Mouse (Mus musculus): ENCODE measurements around the gene Tmigd3. TPM values are rescaled to one million over a fixed set of nuclear protein-coding genes. Genes with fewer than 3 reads are reported as not detected.

Gene Tmigd3
- total and polyA plus RNA-seq, 3 experiments: 0.05 to 5.5 TPM; not detected in 1

DNA sequence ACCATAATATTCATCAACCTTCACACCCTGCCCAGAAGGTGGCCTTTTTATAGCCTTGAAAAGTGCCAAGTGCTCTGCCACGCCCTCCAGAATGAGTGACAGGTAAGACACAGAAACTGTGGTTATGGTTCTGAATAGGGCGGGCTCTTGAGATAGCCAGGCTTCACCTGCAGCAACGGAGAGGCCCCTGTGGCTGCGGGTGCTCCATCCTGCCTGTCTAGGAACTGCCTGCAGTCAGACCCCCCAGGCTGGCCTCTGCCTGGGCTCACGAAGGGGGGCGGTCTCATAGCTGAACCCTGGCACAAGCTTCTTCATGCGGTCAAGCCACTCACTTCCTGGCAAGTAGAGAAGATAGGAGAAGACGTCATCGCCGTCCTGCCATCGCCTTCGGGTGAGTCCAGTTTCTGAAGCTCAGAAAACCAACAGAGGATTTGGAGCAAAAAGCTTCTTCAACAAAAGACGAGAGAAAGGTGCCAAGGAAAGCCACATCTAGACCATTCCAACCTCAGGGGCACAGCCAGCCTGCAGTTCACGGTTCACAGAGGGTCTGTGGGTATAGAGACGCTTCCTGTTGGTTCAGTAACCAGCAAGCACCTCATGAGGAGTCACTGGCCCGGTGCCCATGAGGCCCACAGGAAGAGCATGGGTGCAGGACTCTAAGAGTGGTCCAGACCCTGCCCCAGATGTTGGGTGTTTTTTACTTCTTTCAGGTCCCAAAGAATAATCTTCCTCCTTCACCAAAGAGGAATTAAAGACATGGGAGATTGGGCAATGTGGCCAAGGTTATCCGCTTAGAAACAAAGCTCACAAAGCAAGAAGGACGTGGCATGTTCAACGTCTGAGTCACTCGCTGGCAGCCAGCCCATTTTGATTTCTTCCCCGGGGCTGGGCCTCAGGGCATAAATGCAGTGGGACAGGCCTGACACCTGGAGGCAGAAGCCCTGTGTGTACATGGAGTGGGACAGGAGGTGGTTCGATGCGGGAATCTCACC, 24.2 kb downstream of the Tmigd3 start:
- no peak for TF ChIP-seq POLR2AphosphoS5 (IDR thresholded peaks at IDR 0.05; ENCODE audit: insufficient replicate concordance, low read depth, low read length)
- no peak for TF ChIP-seq GATA1 (IDR thresholded peaks at IDR 0.05; ENCODE audit: borderline replicate concordance, low read length)
- TF ChIP-seq CTCF (IDR thresholded peaks at IDR 0.05; ENCODE audit: low read depth, low read length): no peak; the same call in 1 of the 2 replicates
- TF ChIP-seq TAL1 (conservative IDR thresholded peaks at IDR 0.05; ENCODE audit: low read depth, low read length): no peak
- TF ChIP-seq GATA2 (IDR thresholded peaks at IDR 0.05; ENCODE audit: borderline replicate concordance, low read depth, low read length): no peak
- H3K9me3 ChIP-seq (replicated peaks): no peaks in the 10 kb centered on the region
- H3K36me3 ChIP-seq (replicated peaks): no peaks in the 10 kb centered on the region
- no peak overlapping the region; the same call in 1 of the 2 replicates for H3K4me3 ChIP-seq (ENCODE audit: low read depth, low read length)
- H3K27me3 ChIP-seq (ENCODE audit: insufficient read depth, low read length): no peaks in the 10 kb centered on the region; the same call in 1 of the 2 replicates
- DNase-seq (ENCODE audit: low spot score) (peak; percentile 38), ATAC-seq (ENCODE audit: extremely low read depth, insufficient number of reproducible peaks, low FRiP score, poor library complexity, severe bottlenecking) (no peak)
- peaks cover 64% of the 10 kb centered on the region for H3K4me1 ChIP-seq (ENCODE audit: insufficient read depth, low read depth, low read length)

DNA sequence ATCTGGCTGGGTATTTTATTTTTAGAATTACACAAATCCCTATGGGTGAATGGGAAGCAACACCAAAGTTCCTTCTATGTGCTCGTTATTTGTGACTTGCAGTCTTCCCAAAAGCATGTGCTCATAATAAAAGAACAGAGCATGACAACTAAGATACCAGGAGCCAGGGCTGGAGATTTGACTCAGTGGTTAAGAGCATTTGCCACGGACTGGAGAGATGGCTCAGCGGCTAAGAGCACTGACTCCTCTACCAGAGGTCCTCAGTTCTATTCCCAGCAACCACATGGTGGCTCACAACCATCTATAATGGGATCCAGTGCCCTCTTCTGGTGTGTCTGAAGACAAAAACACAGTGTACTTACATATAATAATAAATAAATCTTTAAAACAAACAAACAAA, 26.1 kb downstream of the Tmigd3 start:
- ATAC-seq (ENCODE audit: extremely low read depth, insufficient number of reproducible peaks, low FRiP score, poor library complexity, severe bottlenecking) (no peak), DNase-seq (ENCODE audit: low spot score) (no peak)
- Histone ChIP-seq H3K9me3 (replicated peaks) (no peaks in the 10 kb centered on the region), H3K27me3 (ENCODE audit: insufficient read depth, low read length) (no peaks in the 10 kb centered on the region; the same call in 1 of the 2 replicates), H3K36me3 (replicated peaks) (no peaks in the 10 kb centered on the region), H3K4me3 (ENCODE audit: low read depth, low read length) (no peak overlapping the region), H3K4me1 (ENCODE audit: insufficient read depth, low read depth, low read length) (peaks cover 69% of the 10 kb centered on the region)
- TF ChIP-seq GATA1 (IDR thresholded peaks at IDR 0.05; ENCODE audit: borderline replicate concordance, low read length) (no peak), TAL1 (conservative IDR thresholded peaks at IDR 0.05; ENCODE audit: low read depth, low read length) (no peak), POLR2AphosphoS5 (IDR thresholded peaks at IDR 0.05; ENCODE audit: insufficient replicate concordance, low read depth, low read length) (no peak), GATA2 (IDR thresholded peaks at IDR 0.05; ENCODE audit: borderline replicate concordance, low read depth, low read length) (no peak), CTCF (IDR thresholded peaks at IDR 0.05; ENCODE audit: low read depth, low read length) (no peak)

DNA sequence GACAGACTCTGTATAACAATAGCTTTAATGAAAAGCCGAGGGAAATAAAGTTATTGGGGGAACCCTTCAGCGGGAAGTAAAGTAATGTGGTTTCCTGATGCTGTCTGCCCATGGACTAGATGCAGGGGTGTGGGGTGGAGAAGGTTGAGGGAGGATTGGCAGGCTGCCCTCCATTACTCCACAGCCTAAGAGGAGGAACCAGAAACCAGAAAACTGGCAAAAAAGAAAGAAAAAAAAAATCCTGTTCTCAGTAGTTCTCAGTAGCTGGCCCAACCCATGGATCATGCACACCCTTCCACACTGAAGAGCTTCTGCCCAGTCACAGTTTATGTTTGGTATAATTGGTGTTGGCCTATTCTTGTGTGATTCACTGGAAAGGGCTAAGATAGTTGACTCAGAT, 27.6 kb downstream of the Tmigd3 start:
- Histone ChIP-seq H3K4me1 (ENCODE audit: insufficient read depth, low read depth, low read length) (peaks cover 68% of the 10 kb centered on the region), H3K27me3 (ENCODE audit: insufficient read depth, low read length) (no peaks in the 10 kb centered on the region; the same call in 1 of the 2 replicates), H3K36me3 (replicated peaks) (no peaks in the 10 kb centered on the region), H3K4me3 (ENCODE audit: low read depth, low read length) (no peak overlapping the region), H3K9me3 (replicated peaks) (no peaks in the 10 kb centered on the region)
- DNase-seq (ENCODE audit: low spot score) (no peak), ATAC-seq (ENCODE audit: extremely low read depth, insufficient number of reproducible peaks, low FRiP score, poor library complexity, severe bottlenecking) (no peak)
- TF ChIP-seq POLR2AphosphoS5 (IDR thresholded peaks at IDR 0.05; ENCODE audit: insufficient replicate concordance, low read depth, low read length): no peak
- no peak for TF ChIP-seq CTCF (IDR thresholded peaks at IDR 0.05; ENCODE audit: low read depth, low read length)
- no peak for TF ChIP-seq TAL1 (conservative IDR thresholded peaks at IDR 0.05; ENCODE audit: low read depth, low read length)
- TF ChIP-seq GATA1 (IDR thresholded peaks at IDR 0.05; ENCODE audit: borderline replicate concordance, low read length): no peak
- TF ChIP-seq GATA2 (IDR thresholded peaks at IDR 0.05; ENCODE audit: borderline replicate concordance, low read depth, low read length): no peak

DNA sequence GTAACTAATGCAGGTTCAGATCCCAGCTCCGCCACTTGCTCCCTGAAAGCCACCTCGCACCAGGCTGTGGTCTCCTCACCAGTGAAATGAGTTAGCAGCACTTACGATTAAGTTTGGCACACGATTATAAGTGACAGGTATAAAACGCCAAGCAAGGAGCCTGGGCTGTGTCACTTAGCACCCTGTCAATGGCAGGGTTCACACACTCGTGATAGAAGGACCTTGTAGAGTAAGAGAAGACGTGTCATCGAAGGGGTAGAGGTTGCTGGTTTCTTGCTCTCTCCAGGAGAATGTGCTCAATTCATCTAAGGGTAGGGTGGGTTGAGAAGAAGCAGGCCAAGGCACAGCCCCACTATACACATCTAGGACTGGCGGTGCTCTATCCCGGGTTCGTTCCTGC, 28.2 kb downstream of the Tmigd3 start:
- Histone ChIP-seq H3K4me3 (ENCODE audit: low read depth, low read length) (no peak overlapping the region), H3K27me3 (ENCODE audit: insufficient read depth, low read length) (no peaks in the 10 kb centered on the region; the same call in 1 of the 2 replicates), H3K9me3 (replicated peaks) (no peaks in the 10 kb centered on the region), H3K4me1 (ENCODE audit: insufficient read depth, low read depth, low read length) (peaks cover 67% of the 10 kb centered on the region), H3K36me3 (replicated peaks) (no peaks in the 10 kb centered on the region)
- DNase-seq (ENCODE audit: low spot score) (no peak), ATAC-seq (ENCODE audit: extremely low read depth, insufficient number of reproducible peaks, low FRiP score, poor library complexity, severe bottlenecking) (no peak)
- TF ChIP-seq POLR2AphosphoS5 (IDR thresholded peaks at IDR 0.05; ENCODE audit: insufficient replicate concordance, low read depth, low read length) (no peak), GATA1 (IDR thresholded peaks at IDR 0.05; ENCODE audit: borderline replicate concordance, low read length) (no peak), TAL1 (conservative IDR thresholded peaks at IDR 0.05; ENCODE audit: low read depth, low read length) (no peak), GATA2 (IDR thresholded peaks at IDR 0.05; ENCODE audit: borderline replicate concordance, low read depth, low read length) (no peak), CTCF (IDR thresholded peaks at IDR 0.05; ENCODE audit: low read depth, low read length) (no peak)

DNA sequence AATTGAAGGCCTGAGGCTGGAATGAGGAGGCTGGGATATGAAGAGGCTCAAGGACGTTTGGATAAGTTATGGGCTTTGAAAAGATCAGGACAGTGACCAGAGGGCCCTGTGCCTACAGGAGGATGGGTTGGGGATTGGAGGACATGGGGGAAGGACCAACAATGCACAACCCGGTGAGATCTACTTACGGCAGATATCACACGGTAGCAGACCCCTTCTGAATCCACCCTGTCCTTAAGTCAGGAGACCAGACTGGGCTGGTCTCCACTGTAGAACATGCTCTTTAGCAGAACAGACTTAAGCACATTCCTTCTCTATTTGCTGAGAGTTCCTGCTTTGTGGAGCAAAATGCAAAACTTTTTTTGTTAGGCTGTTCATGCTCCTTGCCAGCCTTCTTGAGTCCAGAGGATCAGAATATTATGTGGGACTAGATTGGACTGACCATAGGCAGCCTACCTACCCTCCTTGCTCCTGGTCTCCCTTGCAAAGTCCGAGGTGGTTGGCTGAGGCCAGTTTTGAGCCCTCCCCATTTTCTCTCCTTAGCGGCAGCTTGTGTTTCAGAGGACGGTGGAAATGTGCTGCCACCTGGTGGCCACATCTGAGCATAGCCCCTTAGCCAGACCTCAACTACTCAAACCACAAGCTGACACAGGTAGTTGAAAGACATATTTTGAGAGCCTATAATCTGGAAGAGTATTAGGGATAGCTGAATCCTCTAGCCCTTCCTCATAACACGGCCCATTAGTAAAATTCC, 28.9 kb downstream of the Tmigd3 start:
- Histone ChIP-seq H3K4me1 (ENCODE audit: insufficient read depth, low read depth, low read length) (peaks cover 67% of the 10 kb centered on the region), H3K4me3 (ENCODE audit: low read depth, low read length) (no peak overlapping the region), H3K36me3 (replicated peaks) (no peaks in the 10 kb centered on the region), H3K27me3 (ENCODE audit: insufficient read depth, low read length) (no peaks in the 10 kb centered on the region; the same call in 1 of the 2 replicates), H3K9me3 (replicated peaks) (no peaks in the 10 kb centered on the region)
- DNase-seq (ENCODE audit: low spot score): no peak
- TF ChIP-seq CTCF (IDR thresholded peaks at IDR 0.05; ENCODE audit: low read depth, low read length): peak; percentile 90
- no peak for TF ChIP-seq POLR2AphosphoS5 (IDR thresholded peaks at IDR 0.05; ENCODE audit: insufficient replicate concordance, low read depth, low read length)
- ATAC-seq (ENCODE audit: extremely low read depth, insufficient number of reproducible peaks, low FRiP score, poor library complexity, severe bottlenecking): 0 out of 2 replicates have a peak, but pooled peaks have one; percentile 28

DNA sequence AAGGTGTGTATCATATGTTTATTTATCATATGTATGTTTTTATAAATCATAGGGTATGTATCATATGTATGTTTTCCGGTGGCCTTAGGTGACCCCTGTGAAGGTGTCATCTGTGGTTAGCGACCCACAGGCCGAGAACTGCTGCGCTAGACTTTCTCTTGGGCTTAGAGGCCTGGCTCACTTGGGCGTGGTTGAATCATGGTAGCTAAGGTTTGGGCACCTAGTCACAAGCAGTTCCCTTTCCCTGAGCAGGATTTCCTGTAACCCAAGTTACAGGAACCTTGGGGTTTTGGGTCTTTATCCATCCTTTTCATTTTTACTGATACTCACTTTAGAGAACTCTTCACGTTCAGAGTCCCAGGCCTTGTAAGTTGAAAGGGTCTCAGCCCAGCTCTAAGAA, 29.6 kb downstream of the Tmigd3 start:
- Histone ChIP-seq H3K4me1 (ENCODE audit: insufficient read depth, low read depth, low read length) (peaks cover 67% of the 10 kb centered on the region), H3K27me3 (ENCODE audit: insufficient read depth, low read length) (no peaks in the 10 kb centered on the region; the same call in 1 of the 2 replicates), H3K36me3 (replicated peaks) (no peaks in the 10 kb centered on the region), H3K9me3 (replicated peaks) (no peaks in the 10 kb centered on the region), H3K4me3 (ENCODE audit: low read depth, low read length) (no peak overlapping the region)
- TF ChIP-seq GATA2 (IDR thresholded peaks at IDR 0.05; ENCODE audit: borderline replicate concordance, low read depth, low read length): no peak
- no peak for TF ChIP-seq POLR2AphosphoS5 (IDR thresholded peaks at IDR 0.05; ENCODE audit: insufficient replicate concordance, low read depth, low read length)
- TF ChIP-seq GATA1 (IDR thresholded peaks at IDR 0.05; ENCODE audit: borderline replicate concordance, low read length): no peak
- TF ChIP-seq CTCF (IDR thresholded peaks at IDR 0.05; ENCODE audit: low read depth, low read length): no peak
- no peak for TF ChIP-seq TAL1 (conservative IDR thresholded peaks at IDR 0.05; ENCODE audit: low read depth, low read length)
- ATAC-seq (ENCODE audit: extremely low read depth, insufficient number of reproducible peaks, low FRiP score, poor library complexity, severe bottlenecking): no peak
- DNase-seq (ENCODE audit: low spot score): no peak

Measured in G1E (cell line).